Mouse (Mus musculus) CH12.LX (cell line): Measurements from ENCODE around the gene Il17a. TPM values are rescaled to one million over a fixed set of nuclear protein-coding genes. Genes with fewer than 3 reads are reported as not detected.

Source experiments
- DNase-seq: peaks from one replicate; pipeline ENCODE4 v3.0.0-alpha.2; 2013; ENCODE audit errors: extremely low read depth
- H3K27ac ChIP-seq: 2 replicates; pipeline ENCODE4 v1.5.1; 2012; ENCODE audit warnings: low read depth, mild to moderate bottlenecking, control low read depth, moderate library complexity; ENCODE audit not compliant: insufficient read depth
- H3K27me3 ChIP-seq: replicated peaks from 2 replicates; pipeline ENCODE3; 2012; ENCODE audit warnings: inconsistent platforms
- H3K36me3 ChIP-seq, 2 experiments: replicated peaks in 1 of 2; 2 replicates each; pipeline versions ENCODE3 to v1.6.1; 2012; ENCODE audit warnings: inconsistent platforms in 1 of 2, low read length in 1 of 2, mild to moderate bottlenecking in 1 of 2, mixed read lengths in 1 of 2, moderate library complexity in 1 of 2; ENCODE audit not compliant: control insufficient read depth in 1 of 2, insufficient read depth in 1 of 2
- H3K4me1 ChIP-seq, 2 experiments: 2 replicates each; pipeline ENCODE4 v1.6.1; 2012; ENCODE audit warnings: inconsistent platforms in 1 of 2, moderate library complexity in 1 of 2; ENCODE audit not compliant: insufficient read depth in 2 of 2, control insufficient read depth in 1 of 2
- H3K4me2 ChIP-seq: 2 replicates; pipeline ENCODE4 v1.6.1; 2012; ENCODE audit warnings: low read depth, mild to moderate bottlenecking, control low read depth; ENCODE audit not compliant: poor library complexity, insufficient read depth, severe bottlenecking
- H3K4me3 ChIP-seq, 3 experiments: fragments of 150-350 bp in 1 of 3; sonication (generic) in 1 of 3; replicated peaks in 1 of 3; 2 replicates each; pipeline versions ENCODE3 to v1.5.1; 2011 to 2012; ENCODE audit warnings: low read depth in 2 of 3, low read length in 2 of 3, mild to moderate bottlenecking in 2 of 3, moderate library complexity in 2 of 3, control low read depth in 1 of 3, improper control_type of control experiment in 1 of 3, inconsistent platforms in 1 of 3, mixed read lengths in 1 of 3; ENCODE audit not compliant: poor library complexity in 1 of 3
- H3K79me2 ChIP-seq: replicated peaks from 2 replicates; pipeline ENCODE4 v1.6.1; 2012; ENCODE audit warnings: mild to moderate bottlenecking, moderate library complexity; ENCODE audit not compliant: control insufficient read depth, poor library complexity, insufficient read depth, severe bottlenecking; ENCODE audit errors: extremely low read depth
- H3K9ac ChIP-seq: 2 replicates; pipeline ENCODE4 v1.6.1; 2012; ENCODE audit warnings: low read depth, mild to moderate bottlenecking, control low read depth, moderate library complexity; ENCODE audit not compliant: insufficient read depth
- H3K9me3 ChIP-seq: replicated peaks from 2 replicates; pipeline ENCODE3; 2012; ENCODE audit warnings: low read length, inconsistent platforms, mixed read lengths
- BHLHE40 ChIP-seq: IDR thresholded peaks from 2 replicates; pipeline ENCODE4 v1.6.1; 2011; ENCODE audit warnings: mild to moderate bottlenecking, low read depth, low read length, improper control_type of control experiment
- CHD2 ChIP-seq: IDR thresholded peaks from 2 replicates; pipeline ENCODE4 v1.6.1; 2011; ENCODE audit warnings: low read length, improper control_type of control experiment
- EP300 ChIP-seq: IDR thresholded peaks from 2 replicates; pipeline ENCODE4 v1.6.1; 2011; ENCODE audit warnings: low read length, improper control_type of control experiment
- ETS1 ChIP-seq: conservative IDR thresholded peaks from 2 replicates; pipeline ENCODE4 v1.6.1; 2012; ENCODE audit warnings: low read depth, mild to moderate bottlenecking, inconsistent platforms, low read length, improper control_type of control experiment, moderate library complexity
- IRF4 ChIP-seq: IDR thresholded peaks from 2 replicates; pipeline ENCODE4 v1.6.1; 2014; ENCODE audit warnings: low read depth, mild to moderate bottlenecking, inconsistent platforms, low read length, improper control_type of control experiment
- JUN ChIP-seq: IDR thresholded peaks from 2 replicates; pipeline ENCODE4 v1.6.1; 2011; ENCODE audit warnings: low read depth, mild to moderate bottlenecking, low read length, improper control_type of control experiment, moderate library complexity; ENCODE audit not compliant: insufficient read depth
- JUND ChIP-seq: conservative IDR thresholded peaks from 2 replicates; pipeline ENCODE4 v1.6.1; 2011; ENCODE audit warnings: low read depth, low read length, improper control_type of control experiment
- MAZ ChIP-seq: IDR thresholded peaks from 2 replicates; pipeline ENCODE4 v1.6.1; 2012; ENCODE audit warnings: low read depth, mild to moderate bottlenecking, inconsistent platforms, low read length, improper control_type of control experiment, moderate library complexity
- MXI1 ChIP-seq: IDR thresholded peaks from 2 replicates; pipeline ENCODE4 v1.6.1; 2011; ENCODE audit warnings: mild to moderate bottlenecking, low read depth, low read length, improper control_type of control experiment
- NELFE ChIP-seq: IDR thresholded peaks from 2 replicates; pipeline ENCODE4 v1.6.1; 2011; ENCODE audit warnings: low read depth, low read length, improper control_type of control experiment
- PAX5 ChIP-seq: IDR thresholded peaks from 2 replicates; pipeline ENCODE4 v1.6.1; 2012; ENCODE audit warnings: low read length, inconsistent platforms, mixed read lengths
- POLR2A ChIP-seq: IDR thresholded peaks from 2 replicates; pipeline ENCODE4 v1.6.1; 2011; ENCODE audit warnings: low read depth, mild to moderate bottlenecking, improper control_type of control experiment, low read length
- SIN3A ChIP-seq: IDR thresholded peaks from 2 replicates; pipeline ENCODE4 v1.6.1; 2012; ENCODE audit warnings: low read length, improper control_type of control experiment, inconsistent platforms
- USF1 ChIP-seq: IDR thresholded peaks from 2 replicates; pipeline ENCODE4 v1.6.1; 2014; ENCODE audit warnings: low read depth, mild to moderate bottlenecking, inconsistent platforms, low read length, improper control_type of control experiment
- ZC3H11A ChIP-seq: IDR thresholded peaks from 2 replicates; pipeline ENCODE4 v1.6.1; 2012; ENCODE audit warnings: low read depth, mild to moderate bottlenecking, inconsistent platforms, low read length, improper control_type of control experiment
- ZKSCAN1 ChIP-seq: IDR thresholded peaks from 2 replicates; pipeline ENCODE4 v1.6.1; 2012; ENCODE audit warnings: low read depth, inconsistent platforms, low read length, improper control_type of control experiment, borderline replicate concordance
- dilution Hi-C: fragments of 300-500 bp; cut with MboI; formaldehyde crosslinking; loops from 2 replicates; pipeline ENCODE4 v1.14.3; 2020; ENCODE audit warnings: low sequenced_read_pairs; ENCODE audit not compliant: extremely low pct_unique_long_range_greater_than_20kb, extremely low pct_ligation_motif_present
- in situ Hi-C: fragments of 300-500 bp; cut with MboI; formaldehyde crosslinking; loops from 3 replicates; pipeline ENCODE4 v1.14.3; 2019; ENCODE audit warnings: low sequenced_read_pairs, low pct_ligation_motif_present, low pct_unique_long_range_greater_than_20kb, mixed read lengths
- polyA plus RNA-seq: library from polyadenylated mRNA; unstranded; fragments of >175 nt; gene quantifications from 2 replicates; pipeline ENCODE4 v1.2.1, GENCODE M21; 2012; ENCODE audit warnings: low read depth; ENCODE audit not compliant: insufficient read length
- total RNA-seq, 2 experiments: library from RNA; depleted of rRNA; stranded (reverse); fragments of 300-350 nt in 1 of 2; fragments of >200 nt in 1 of 2; gene quantifications; 2 replicates each; pipeline ENCODE4 v1.2.3; 2012 to 2014

Gene Il17a
- total and polyA plus RNA-seq, 3 experiments, result 0.13 to 0.39 TPM; not detected in 1

DNA sequence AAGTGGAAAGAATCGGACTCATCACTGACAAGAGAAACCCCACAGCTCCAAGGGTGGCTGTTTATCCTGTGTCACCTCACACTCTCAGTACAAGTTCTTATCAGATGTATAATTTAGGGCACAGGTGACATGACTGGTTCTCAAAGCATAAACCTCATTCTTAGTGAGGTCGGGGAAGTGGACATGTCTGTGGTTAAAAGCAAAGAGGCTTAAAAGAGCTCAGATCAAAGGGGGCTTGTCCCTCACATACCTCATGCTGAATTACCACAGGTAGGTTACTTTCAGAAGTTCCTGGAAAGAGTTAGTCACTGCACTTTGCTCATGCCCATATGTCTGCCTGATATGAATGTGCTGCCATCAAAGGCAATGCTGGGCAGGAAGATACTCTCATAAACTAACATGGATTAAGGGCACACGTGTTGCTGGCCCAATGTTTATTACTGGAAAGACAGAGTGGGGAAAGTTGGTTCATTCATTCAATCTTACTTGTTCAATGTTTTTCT lies 9.8 kb downstream of the Il17a start:
- Histone ChIP-seq H3K4me2 (no peak overlapping the region), H3K79me2 (no peaks in the 10 kb centered on the region), H3K4me1 (peaks cover 3 to 13% of the 10 kb centered on the region in 2 experiments; a peak in 2 of 4 replicates), H3K27ac (no peak overlapping the region), H3K9me3 (no peaks in the 10 kb centered on the region), H3K36me3 (no peaks in the 10 kb centered on the region), H3K27me3 (no peaks in the 10 kb centered on the region), H3K9ac (no peak overlapping the region), H3K4me3 (no peak overlapping the region)
- dilution Hi-C loops, result no loop called here
- peak; percentile 59 for DNase-seq
- in situ Hi-C loops, result no loop called here
- TF ChIP-seq BHLHE40 (peak; percentile 38; the same call in 1 of the 2 replicates), ETS1 (peak; percentile 44; the same call in 1 of the 2 replicates), EP300 (peak; percentile 67), JUND (peak; percentile 66), MXI1 (no peak), IRF4 (peak; percentile 43), MAZ (no peak), SIN3A (no peak), JUN (peak; percentile 53; the same call in 1 of the 2 replicates)

DNA sequence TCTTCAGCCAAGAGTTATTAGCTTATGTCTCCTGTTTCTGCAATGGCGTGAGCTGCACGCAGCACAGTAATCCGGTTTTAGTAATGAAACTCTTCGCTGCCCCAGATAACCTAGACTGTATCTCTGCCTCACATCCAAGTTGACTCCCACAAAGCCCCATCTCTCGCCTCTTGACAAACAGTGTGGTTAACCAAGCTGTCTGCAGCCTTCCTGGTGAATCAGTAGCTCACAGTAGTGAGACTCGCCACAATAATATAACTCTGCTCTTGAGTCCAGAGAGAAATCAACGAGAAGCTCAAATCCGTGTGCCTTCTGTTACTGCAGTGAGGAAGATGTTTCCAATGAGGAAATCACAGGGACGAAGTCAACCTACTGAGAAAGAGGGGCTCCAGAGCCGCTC lies 23.7 kb downstream of the Il17a start:
- Histone ChIP-seq H3K27me3 (no peaks in the 10 kb centered on the region), H3K36me3 (no peaks in the 10 kb centered on the region), H3K79me2 (no peaks in the 10 kb centered on the region), H3K4me3 (no peak overlapping the region), H3K4me1 (peaks cover under 1 to 15% of the 10 kb centered on the region in 2 experiments; a peak in 2 of 4 replicates), H3K9me3 (peaks cover 1% of the 10 kb centered on the region), H3K27ac (no peak overlapping the region), H3K9ac (no peak overlapping the region), H3K4me2 (no peak overlapping the region)
- TF ChIP-seq CHD2 (no peak), POLR2A (no peak), USF1 (no peak), NELFE (no peak), ZC3H11A (no peak), ZKSCAN1 (no peak), PAX5 (no peak), JUN (no peak)
- in situ Hi-C loops, result no loop called here
- DNase-seq, result no peak
- dilution Hi-C loops, result no loop called here
